Mouse (Mus musculus): ENCODE results near the gene Il6. TPM values are rescaled to one million over a fixed set of nuclear protein-coding genes. Genes with fewer than 3 reads are reported as not detected.
"Not testable (repeated sequence)": the region's sequence is repeated elsewhere in the genome, so short reads cannot be mapped to it uniquely, and the experiment has no call there.

The Il6 gene
- polyA plus RNA-seq (2015; fragmentation: Nextera tagmentation; extraction: Ambion mirVana), result 0.17 and 0.44 TPM in 2 replicates

DNA sequence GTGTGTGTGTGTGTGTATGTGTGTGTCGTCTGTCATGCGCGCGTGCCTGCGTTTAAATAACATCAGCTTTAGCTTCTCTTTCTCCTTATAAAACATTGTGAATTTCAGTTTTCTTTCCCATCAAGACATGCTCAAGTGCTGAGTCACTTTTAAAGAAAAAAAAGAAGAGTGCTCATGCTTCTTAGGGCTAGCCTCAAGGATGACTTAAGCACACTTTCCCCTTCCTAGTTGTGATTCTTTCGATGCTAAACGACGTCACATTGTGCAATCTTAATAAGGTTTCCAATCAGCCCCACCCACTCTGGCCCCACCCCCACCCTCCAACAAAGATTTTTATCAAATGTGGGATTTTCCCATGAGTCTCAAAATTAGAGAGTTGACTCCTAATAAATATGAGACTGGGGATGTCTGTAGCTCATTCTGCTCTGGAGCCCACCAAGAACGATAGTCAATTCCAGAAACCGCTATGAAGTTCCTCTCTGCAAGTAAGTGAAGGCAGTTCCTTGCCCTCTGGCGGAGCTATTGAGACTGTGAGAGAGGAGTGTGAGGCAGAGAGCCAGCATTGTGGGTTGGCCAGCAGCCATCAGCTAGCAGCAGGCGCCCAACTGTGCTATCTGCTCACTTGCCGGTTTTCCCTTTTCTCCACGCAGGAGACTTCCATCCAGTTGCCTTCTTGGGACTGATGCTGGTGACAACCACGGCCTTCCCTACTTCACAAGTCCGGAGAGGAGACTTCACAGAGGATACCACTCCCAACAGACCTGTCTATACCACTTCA lies at the start of gene Il6:
Gene Il6, plus strand, starts transcription at position 389 of the 778 bp plus-strand sequence.
- Histone ChIP-seq H3K4me2 (no peak within 1 kb of the TSS), H3K4me1 (replicated peaks) (0 out of 2 replicates have a peak, but pooled peaks cover 2% of the 10 kb centered on the region), H3K9me3 (replicated peaks) (no peaks in the 10 kb centered on the region), H3K36me3 (replicated peaks) (no peaks in the 10 kb centered on the region), H3K27me3 (no peaks in the 10 kb centered on the region), H3K9ac (no peak within 1 kb of the TSS), H3K27ac (replicated peaks) (no peak within 1 kb of the TSS), H3K4me3 (replicated peaks) (no peak within 1 kb of the TSS)
- no peak for ATAC-seq (ENCODE audit: insufficient read depth)
- WGBS (ENCODE audit: insufficient replicate concordance), result 43% methylated on average over 16 of the region's 16 CpGs

DNA sequence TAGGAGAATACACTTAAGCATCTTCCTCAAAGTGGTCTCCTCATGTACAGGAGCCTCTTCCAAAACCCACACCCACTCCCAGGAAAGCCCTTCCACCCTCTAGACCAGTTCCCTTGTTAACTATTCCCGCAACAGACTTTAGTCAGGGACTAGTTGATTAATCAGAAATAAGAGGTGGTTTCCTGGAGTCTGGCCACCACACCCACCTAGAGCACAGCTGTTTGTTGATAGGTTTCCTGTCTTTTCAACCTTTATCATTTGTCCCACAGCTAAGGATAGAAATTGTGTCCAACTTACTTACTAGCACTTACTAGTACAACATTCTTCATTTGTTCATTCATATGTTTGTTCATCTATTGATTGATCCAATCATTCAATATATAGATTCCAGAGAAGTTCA lies 49.4 kb upstream of the Il6 start:
- H3K9ac ChIP-seq, result 0 out of 2 replicates have a peak overlapping the region, but pooled peaks have one; percentile 17
- no peaks in the 10 kb centered on the region for H3K9me3 ChIP-seq (replicated peaks)
- H3K4me3 ChIP-seq (replicated peaks), result no peak overlapping the region
- no peaks in the 10 kb centered on the region for H3K27me3 ChIP-seq
- peak overlapping the region; percentile 52 for H3K4me2 ChIP-seq
- peak overlapping the region; percentile 70 for H3K27ac ChIP-seq (replicated peaks)
- ATAC-seq (ENCODE audit: insufficient read depth), result peak; percentile 96
- no peaks in the 10 kb centered on the region for H3K36me3 ChIP-seq (replicated peaks)
- peaks cover 36% of the 10 kb centered on the region for H3K4me1 ChIP-seq (replicated peaks)
- WGBS (ENCODE audit: insufficient replicate concordance), result 13% methylated on average over 1 of the region's 1 CpGs

GRCm38 (mm10) chr5:29970212-29970611 lies 42.7 kb upstream of the Il6 start:
- Histone ChIP-seq H3K4me2 (no peak overlapping the region), H3K4me1 (replicated peaks) (peaks cover 5% of the 10 kb centered on the region; the same call in 1 of the 2 replicates), H3K36me3 (replicated peaks) (no peaks in the 10 kb centered on the region), H3K4me3 (replicated peaks) (no peak overlapping the region), H3K9ac (no peak overlapping the region), H3K27ac (replicated peaks) (no peak overlapping the region), H3K27me3 (no peaks in the 10 kb centered on the region), H3K9me3 (replicated peaks) (no peaks in the 10 kb centered on the region)
- ATAC-seq (ENCODE audit: insufficient read depth), result no peak
- 11% methylated on average over 1 of the region's 1 CpGs for WGBS (ENCODE audit: insufficient replicate concordance)

GRCm38 (mm10) chr5:29972796-29973195 lies 40.1 kb upstream of the Il6 start:
- Histone ChIP-seq H3K27me3 (no peaks in the 10 kb centered on the region), H3K4me2 (no peak overlapping the region), H3K9me3 (replicated peaks) (no peaks in the 10 kb centered on the region), H3K9ac (no peak overlapping the region), H3K4me3 (replicated peaks) (no peak overlapping the region), H3K4me1 (replicated peaks) (no peaks in the 10 kb centered on the region; the same call in 1 of the 2 replicates), H3K36me3 (replicated peaks) (no peaks in the 10 kb centered on the region), H3K27ac (replicated peaks) (no peak overlapping the region)
- 53% methylated on average over 5 of the region's 5 CpGs for whole genome bisulfite sequencing (ENCODE audit: insufficient replicate concordance)
- no peak for ATAC-seq (ENCODE audit: insufficient read depth)

DNA sequence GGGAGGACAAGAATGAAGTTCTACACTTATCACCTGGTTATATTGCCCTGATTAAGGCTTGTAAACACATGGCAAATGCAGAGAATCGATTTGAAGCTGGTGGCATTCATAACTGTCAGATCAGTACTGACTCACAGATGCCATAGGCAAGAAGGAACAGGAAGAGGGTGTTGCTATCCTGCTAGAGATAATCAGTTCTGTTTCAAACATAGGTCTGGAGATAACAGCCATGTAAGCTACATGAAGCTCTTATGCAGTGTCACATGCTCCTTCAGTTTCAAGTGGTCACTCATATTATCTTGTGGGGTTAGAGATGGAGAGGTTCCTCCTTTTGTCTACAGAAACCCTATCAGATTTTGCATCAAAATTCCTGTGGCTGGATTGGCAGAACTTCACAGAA lies 39.4 kb upstream of the Il6 start:
- no peaks in the 10 kb centered on the region; the same call in 1 of the 2 replicates for H3K4me1 ChIP-seq (replicated peaks)
- WGBS (ENCODE audit: insufficient replicate concordance), result 6% methylated on average over 1 of the region's 1 CpGs
- H3K9ac ChIP-seq, result no peak overlapping the region
- H3K36me3 ChIP-seq (replicated peaks), result no peaks in the 10 kb centered on the region
- H3K27me3 ChIP-seq, result no peaks in the 10 kb centered on the region
- no peaks in the 10 kb centered on the region for H3K9me3 ChIP-seq (replicated peaks)
- no peak overlapping the region for H3K4me3 ChIP-seq (replicated peaks)
- no peak overlapping the region for H3K27ac ChIP-seq (replicated peaks)
- no peak for ATAC-seq (ENCODE audit: insufficient read depth)
- H3K4me2 ChIP-seq, result no peak overlapping the region

- Histone ChIP-seq H3K4me2 (no peak overlapping the region), H3K9ac (no peak overlapping the region), H3K27ac (replicated peaks) (no peak overlapping the region), H3K36me3 (replicated peaks) (no peaks in the 10 kb centered on the region), H3K4me1 (replicated peaks) (no peaks in the 10 kb centered on the region; the same call in 1 of the 2 replicates), H3K9me3 (replicated peaks) (no peaks in the 10 kb centered on the region), H3K4me3 (replicated peaks) (no peak overlapping the region), H3K27me3 (no peaks in the 10 kb centered on the region)
- no peak for ATAC-seq (ENCODE audit: insufficient read depth)
Observed at GRCm38 (mm10) chr5:29974115-29974514, 38.8 kb upstream of the Il6 start.

GRCm38 (mm10) chr5:29993583-29993982 lies 19.3 kb upstream of the Il6 start:
- Histone ChIP-seq H3K36me3 (replicated peaks) (no peaks in the 10 kb centered on the region), H3K9ac (no peak overlapping the region), H3K27me3 (no peaks in the 10 kb centered on the region), H3K4me2 (no peak overlapping the region), H3K27ac (replicated peaks) (no peak overlapping the region), H3K9me3 (replicated peaks) (no peaks in the 10 kb centered on the region), H3K4me3 (replicated peaks) (no peak overlapping the region), H3K4me1 (replicated peaks) (no peaks in the 10 kb centered on the region)
- 62% methylated on average over 1 of the region's 1 CpGs for whole genome bisulfite sequencing (ENCODE audit: insufficient replicate concordance)
- no peak for ATAC-seq (ENCODE audit: insufficient read depth)

- H3K27ac ChIP-seq (replicated peaks), result no peak overlapping the region
- H3K4me3 ChIP-seq (replicated peaks), result no peak overlapping the region
- ATAC-seq (ENCODE audit: insufficient read depth), result no peak
- H3K4me1 ChIP-seq (replicated peaks), result no peaks in the 10 kb centered on the region
- no peaks in the 10 kb centered on the region for H3K9me3 ChIP-seq (replicated peaks)
- H3K4me2 ChIP-seq, result no peak overlapping the region
- no peaks in the 10 kb centered on the region for H3K27me3 ChIP-seq
- H3K36me3 ChIP-seq (replicated peaks), result no peaks in the 10 kb centered on the region
- WGBS (ENCODE audit: insufficient replicate concordance), result 30% methylated on average over 1 of the region's 1 CpGs
- no peak overlapping the region for H3K9ac ChIP-seq
Observed at GRCm38 (mm10) chr5:29994344-29994743, 18.6 kb upstream of the Il6 start.

GRCm38 (mm10) chr5:29997351-29997750 lies 15.6 kb upstream of the Il6 start:
- no peaks in the 10 kb centered on the region for H3K9me3 ChIP-seq (replicated peaks)
- no peaks in the 10 kb centered on the region for H3K36me3 ChIP-seq (replicated peaks)
- no peaks in the 10 kb centered on the region for H3K27me3 ChIP-seq
- ATAC-seq (ENCODE audit: insufficient read depth), result no peak
- H3K9ac ChIP-seq, result no peak overlapping the region
- H3K4me2 ChIP-seq, result no peak overlapping the region
- no peak overlapping the region for H3K4me3 ChIP-seq (replicated peaks)
- WGBS (ENCODE audit: insufficient replicate concordance), result 66% methylated on average over 1 of the region's 1 CpGs
- H3K4me1 ChIP-seq (replicated peaks), result no peaks in the 10 kb centered on the region
- no peak overlapping the region for H3K27ac ChIP-seq (replicated peaks)

- Histone ChIP-seq H3K27ac (replicated peaks) (no peak overlapping the region), H3K4me3 (replicated peaks) (no peak overlapping the region), H3K27me3 (no peaks in the 10 kb centered on the region), H3K9me3 (replicated peaks) (no peaks in the 10 kb centered on the region), H3K9ac (no peak overlapping the region), H3K4me2 (no peak overlapping the region), H3K4me1 (replicated peaks) (no peaks in the 10 kb centered on the region), H3K36me3 (replicated peaks) (no peaks in the 10 kb centered on the region)
- 52% methylated on average over 3 of the region's 3 CpGs for WGBS (ENCODE audit: insufficient replicate concordance)
- ATAC-seq (ENCODE audit: insufficient read depth), result no peak
Observed at GRCm38 (mm10) chr5:30000921-30001320, 12.0 kb upstream of the Il6 start.

GRCm38 (mm10) chr5:30014580-30014979 lies 1.7 kb downstream of the Il6 start:
- no peak overlapping the region for H3K4me2 ChIP-seq
- H3K9ac ChIP-seq, result no peak overlapping the region
- no peaks in the 10 kb centered on the region for H3K9me3 ChIP-seq (replicated peaks)
- H3K27me3 ChIP-seq, result no peaks in the 10 kb centered on the region
- H3K4me3 ChIP-seq (replicated peaks), result no peak overlapping the region
- WGBS (ENCODE audit: insufficient replicate concordance), result 29% methylated on average over 2 of the region's 2 CpGs
- H3K36me3 ChIP-seq (replicated peaks), result no peaks in the 10 kb centered on the region
- H3K4me1 ChIP-seq (replicated peaks), result 0 out of 2 replicates have a peak, but pooled peaks cover 2% of the 10 kb centered on the region
- no peak overlapping the region for H3K27ac ChIP-seq (replicated peaks)
- no peak for ATAC-seq (ENCODE audit: insufficient read depth)

GRCm38 (mm10) chr5:30035862-30036261 lies 22.9 kb downstream of the Il6 start:
- not testable (repeated sequence) for H3K9me3 ChIP-seq (replicated peaks); H3K4me2 ChIP-seq; H3K9ac ChIP-seq; H3K27me3 ChIP-seq; H3K4me3 ChIP-seq (replicated peaks); H3K27ac ChIP-seq (replicated peaks); H3K4me1 ChIP-seq (replicated peaks); ATAC-seq (ENCODE audit: insufficient read depth); H3K36me3 ChIP-seq (replicated peaks)
- WGBS (ENCODE audit: insufficient replicate concordance), result 38% methylated on average over 4 of the region's 4 CpGs

All from liver, embryonic 15.5 days (tissue).